Mouse (Mus musculus) embryonic fibroblast, embryonic 13.5 days (primary cell): ENCODE results near the gene Phlpp1.

Experiments
- CTCF ChIP-seq: IDR thresholded peaks from 2 replicates; pipeline ENCODE4 v1.5.1; 2011; ENCODE audit warnings: mild to moderate bottlenecking, control low read depth, low read length, moderate library complexity, borderline replicate concordance; ENCODE audit not compliant: insufficient read depth
- POLR2A ChIP-seq: IDR thresholded peaks from 2 replicates; pipeline ENCODE4 v1.6.1; 2011; ENCODE audit warnings: low read depth, mild to moderate bottlenecking, control low read depth, low read length, moderate library complexity

- TF ChIP-seq POLR2A (no peak), CTCF (no peak)
Observed at GRCm38 (mm10) chr1:106374274-106374673, 202.7 kb downstream of the Phlpp1 start.
